9 mouse cellular contexts compared by ENCODE assay signal in the genomic region with DNA sequence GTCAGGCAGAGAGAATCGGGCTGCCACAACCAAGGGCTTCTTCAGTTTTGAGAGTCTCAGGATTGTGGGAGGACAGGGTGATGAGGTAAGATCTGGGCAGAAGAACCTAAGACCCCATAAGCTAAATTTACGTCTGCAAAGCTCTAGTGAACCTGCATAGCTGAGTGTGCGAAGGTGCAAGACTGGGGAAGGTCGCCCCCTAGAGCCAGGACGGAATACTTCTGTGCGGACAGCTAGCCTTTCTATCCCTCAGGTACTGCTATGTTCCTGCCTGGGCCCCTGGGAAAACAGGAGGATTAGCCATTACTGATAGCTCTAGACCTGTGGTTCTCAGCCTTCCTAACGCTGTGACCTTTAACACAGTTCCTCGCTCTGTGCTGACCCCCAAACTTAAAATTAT. TPM values are rescaled to one million over a fixed set of nuclear protein-coding genes. Genes with fewer than 3 reads are reported as not detected.
DNase-seq lines count a peak whose midpoint lies in the region; ATAC-seq lines count a peak whose summit lies in the region.
"Had no signal": no experiment of that assay in that cellular context is flagged by ENCODE, and none has a peak within 500 bp of the region (broad histone marks: within the 10 kb centered on the region; RNA-seq: fewer than 3 reads in every experiment).

No protein-coding gene starts in this region.

- no peak overlapping the region for H3K4me2 ChIP-seq in forebrain, embryonic 12.5 days

- H3K36me3 ChIP-seq in forebrain, embryonic 12.5 days (replicated peaks): no peaks in the 10 kb centered on the region
- H3K36me3 ChIP-seq in limb, embryonic 10.5 days: no peaks in the 10 kb centered on the region

- no peaks in the 10 kb centered on the region for H3K9me3 ChIP-seq in forebrain, embryonic 12.5 days
- H3K9me3 ChIP-seq in limb, embryonic 10.5 days (replicated peaks): no peaks in the 10 kb centered on the region

- WGBS in forebrain, embryonic 12.5 days: 9% methylated on average over 8 of the region's 8 CpGs
- WGBS in limb, embryonic 10.5 days: 11% methylated on average over 8 of the region's 8 CpGs

- no peak overlapping the region for H3K27ac ChIP-seq in forebrain, embryonic 12.5 days
- no peak overlapping the region for H3K27ac ChIP-seq in limb, embryonic 10.5 days

- no peak overlapping the region for H3K9ac ChIP-seq in forebrain, embryonic 12.5 days

- peak; percentile 84 for DNase-seq in urinary bladder, postnatal 14 days (ENCODE audit: low spot score)
- no peak for DNase-seq in urinary bladder, postnatal 10 days (ENCODE audit: low spot score)
- DNase-seq in adrenal gland, postnatal 36 days: peak; percentile 85 to 90
- peak; percentile 74 for DNase-seq in induced T-regulatory cell, adult 2 months (ENCODE audit: low read depth)
- peak; percentile 70 for DNase-seq in limb, embryonic 10.5 days (ENCODE audit: low spot score)
- peak; percentile 86 for DNase-seq in thymus, postnatal 25 days

- H3K4me1 ChIP-seq in forebrain, embryonic 12.5 days: peaks cover 10% of the 10 kb centered on the region
- peaks cover 57% of the 10 kb centered on the region for H3K4me1 ChIP-seq in limb, embryonic 10.5 days

- H3K27me3 ChIP-seq in forebrain, embryonic 12.5 days: peaks cover 35% of the 10 kb centered on the region
- H3K27me3 ChIP-seq in limb, embryonic 10.5 days (ENCODE audit: low read depth, poor library complexity, severe bottlenecking): peaks cover 13% of the 10 kb centered on the region; the same call in 1 of the 2 replicates

- H3K4me3 ChIP-seq in forebrain, embryonic 12.5 days (replicated peaks): no peak overlapping the region
- H3K4me3 ChIP-seq in limb, embryonic 10.5 days: no peak overlapping the region
- H3K4me3 ChIP-seq: erythroblast, embryonic 14.5 days had no signal

- 0 out of 2 replicates have a peak, but pooled peaks have one; percentile 44 for ATAC-seq in forebrain, embryonic 12.5 days (ENCODE audit: low FRiP score)
- ATAC-seq in monocyte, adult 5-6 weeks (replicated peaks; ENCODE audit: insufficient number of reproducible peaks, low FRiP score, low TSS enrichment, poor library complexity, severe bottlenecking): peak; percentile 54; the same call in 1 of the 2 replicates

RNA-seq across cellular contexts. Expression of a gene that starts 1.8 kb away (rescaled TPM):
- total RNA-seq in adrenal gland, postnatal 36 days (2021): 100 to 1,000 TPM; 107 to 130 TPM
- 36.6 and 38.1 TPM in 2 replicates for polyA plus RNA-seq in forebrain, embryonic 12.5 days (2016; fragmentation: Nextera tagmentation; extraction: Ambion mirVana)
- polyA plus RNA-seq in limb, embryonic 10.5 days (2016; fragmentation: Nextera tagmentation; extraction: Ambion mirVana): 17.0 and 23.5 TPM in 2 replicates
- total RNA-seq in monocyte, adult 5-6 weeks (2017): 20.0 to 22.8 TPM (median 22.4 TPM) in 3 replicates

RNA-seq across cellular contexts. Expression of a gene that starts 8.7 kb away (rescaled TPM):
- 10 to 100 TPM; 15.0 to 20.8 TPM for total RNA-seq in adrenal gland, postnatal 36 days (2021)
- polyA plus RNA-seq in forebrain, embryonic 12.5 days (2016; fragmentation: Nextera tagmentation; extraction: Ambion mirVana): 6.2 and 6.3 TPM in 2 replicates
- polyA plus RNA-seq in limb, embryonic 10.5 days (2016; fragmentation: Nextera tagmentation; extraction: Ambion mirVana): 6.4 and 6.7 TPM in 2 replicates
- total RNA-seq in monocyte, adult 5-6 weeks (2017): 0.19 to 5.1 TPM (median 1.8 TPM) in 3 replicates
- polyA plus RNA-seq: erythroblast, embryonic 14.5 days had no signal

RNA-seq across cellular contexts. Expression of a gene that starts 45.4 kb away (rescaled TPM):
- total RNA-seq in adrenal gland, postnatal 36 days (2021): under 1 TPM; 0.66 to 0.70 TPM
- 0.10 and 0.33 TPM in 2 replicates for polyA plus RNA-seq in forebrain, embryonic 12.5 days (2016; fragmentation: Nextera tagmentation; extraction: Ambion mirVana)
- 0.16 and 0.26 TPM in 2 replicates for polyA plus RNA-seq in limb, embryonic 10.5 days (2016; fragmentation: Nextera tagmentation; extraction: Ambion mirVana)
- total RNA-seq in monocyte, adult 5-6 weeks (2017): 0.32 to 1.6 TPM in 2 of 3 replicates, not detected in the other
- polyA plus RNA-seq: erythroblast, embryonic 14.5 days had no signal
